In genomic region chr17:86496123-86496771, GRCm38 (mm10) we compare ENCODE assay signal across 9 mouse cellular contexts. TPM values are rescaled to one million over a fixed set of nuclear protein-coding genes. Genes with fewer than 3 reads are reported as not detected.
DNase-seq lines count a peak whose midpoint lies in the region; ATAC-seq and TF ChIP-seq lines count a peak whose summit lies in the region.
"Had no signal": no experiment of that assay in that cellular context is flagged by ENCODE, and none has a peak within 500 bp of the region (broad histone marks: within the 10 kb centered on the region; RNA-seq: fewer than 3 reads in every experiment).

No protein-coding gene starts in this region.

- no peak overlapping the region for H3K27ac ChIP-seq in midbrain, embryonic 14.5 days (replicated peaks; ENCODE audit: low read depth, low read length)
- H3K27ac ChIP-seq in midbrain, embryonic 15.5 days: no peak overlapping the region
- H3K27ac ChIP-seq in layer of hippocampus, adult 2 months: no peak overlapping the region
- H3K27ac ChIP-seq: neural tube, embryonic 12.5 days had no signal

- H3K9ac ChIP-seq in midbrain, embryonic 14.5 days (replicated peaks; ENCODE audit: low read length): no peak overlapping the region
- H3K9ac ChIP-seq in midbrain, embryonic 15.5 days: no peak overlapping the region
- H3K9ac ChIP-seq: neural tube, embryonic 12.5 days had no signal

- 94% methylated on average over 9 of the region's 9 CpGs for WGBS in midbrain, embryonic 14.5 days
- 94% methylated on average over 9 of the region's 9 CpGs for WGBS in midbrain, embryonic 15.5 days

- no peak overlapping the region for H3K4me3 ChIP-seq in midbrain, embryonic 14.5 days (replicated peaks; ENCODE audit: low read depth, low read length)
- no peak overlapping the region for H3K4me3 ChIP-seq in midbrain, embryonic 15.5 days
- H3K4me3 ChIP-seq in layer of hippocampus, adult 2 months: no peak overlapping the region
- H3K4me3 ChIP-seq: neural tube, embryonic 12.5 days had no signal

- no peaks in the 10 kb centered on the region for H3K36me3 ChIP-seq in midbrain, embryonic 14.5 days (ENCODE audit: control insufficient read depth, insufficient read depth, low read length)
- no peaks in the 10 kb centered on the region for H3K36me3 ChIP-seq in midbrain, embryonic 15.5 days (replicated peaks)

- no peaks in the 10 kb centered on the region for H3K9me3 ChIP-seq in midbrain, embryonic 14.5 days (ENCODE audit: control insufficient read depth, low read length)
- H3K9me3 ChIP-seq in midbrain, embryonic 15.5 days: no peaks in the 10 kb centered on the region
- H3K9me3 ChIP-seq: neural tube, embryonic 12.5 days had no signal

- no peak for ATAC-seq in midbrain, embryonic 14.5 days (ENCODE audit: low FRiP score, low TSS enrichment)
- ATAC-seq in midbrain, embryonic 15.5 days (replicated peaks): no peak

- no peak overlapping the region for H3K4me2 ChIP-seq in midbrain, embryonic 14.5 days (ENCODE audit: low read length)
- H3K4me2 ChIP-seq in midbrain, embryonic 15.5 days: no peak overlapping the region
- H3K4me2 ChIP-seq: neural tube, embryonic 12.5 days had no signal

- DNase-seq in adrenal gland, postnatal 10 days: peak; percentile 60
- no peak for DNase-seq in adrenal gland, postnatal 4 days (ENCODE audit: low spot score in 2 of 2)
- peak; percentile 81 for DNase-seq in midbrain, embryonic 14.5 days
- DNase-seq in embryo, embryonic 10.5 days (ENCODE audit: low spot score): peak; percentile 70
- peak; percentile 64 to 72 for DNase-seq in layer of hippocampus, adult 2 months (ENCODE audit: low spot score in 2 of 2)
- DNase-seq in naive thymus-derived CD4-positive, alpha-beta T cell, adult 2 months (ENCODE audit: low read depth): peak; percentile 56
- no peak for DNase-seq in spleen, postnatal 14 days (ENCODE audit: low spot score in 2 of 2)

- H3K4me1 ChIP-seq in midbrain, embryonic 14.5 days (ENCODE audit: control insufficient read depth, insufficient read depth, low read length): no peaks in the 10 kb centered on the region
- H3K4me1 ChIP-seq in midbrain, embryonic 15.5 days: no peaks in the 10 kb centered on the region
- H3K4me1 ChIP-seq: neural tube, embryonic 12.5 days had no signal

- peak; percentile 88 for TF ChIP-seq CTCF in layer of hippocampus, adult 2 months (conservative IDR thresholded peaks at IDR 0.05)

- H3K27me3 ChIP-seq in midbrain, embryonic 14.5 days (ENCODE audit: control insufficient read depth, insufficient read depth, low read length): no peaks in the 10 kb centered on the region
- no peaks in the 10 kb centered on the region for H3K27me3 ChIP-seq in midbrain, embryonic 15.5 days (replicated peaks)
- H3K27me3 ChIP-seq: neural tube, embryonic 12.5 days had no signal

RNA-seq across cellular contexts. Expression of gene Gm10309, which starts 8.8 kb away (rescaled TPM):
- under 1 TPM in 1 of 2 experiments, not detected in 1; 0.15 TPM for total RNA-seq in adrenal gland, postnatal 10 days (2021)
- under 1 TPM in 1 of 2 experiments, not detected in 1; 0.25 TPM for total RNA-seq in adrenal gland, postnatal 4 days (2021)
- 0.13 TPM in 1 of 2 replicates, not detected in the other for polyA plus RNA-seq in midbrain, embryonic 14.5 days (2014; fragmentation: Nextera tagmentation; extraction: Ambion mirVana)
- polyA plus RNA-seq in midbrain, embryonic 15.5 days (2015; fragmentation: Nextera tagmentation; extraction: Ambion mirVana): 0.31 and 0.45 TPM in 2 replicates
- total RNA-seq in layer of hippocampus, adult 2 months (2021): not detected

Comparison
In these comparisons a context has a peak if more than half of its experiments do, and no peak if none do; other contexts are left out.
1. DNase-seq: peak in adrenal gland, postnatal 10 days (single experiment), midbrain, embryonic 14.5 days (single experiment), embryo, embryonic 10.5 days (single experiment), layer of hippocampus, adult 2 months (2 of 2) and naive thymus-derived CD4-positive, alpha-beta T cell, adult 2 months (single experiment); none in adrenal gland, postnatal 4 days (0 of 2) and spleen, postnatal 14 days (0 of 2).